Mouse (Mus musculus) natural killer cell, adult 2 months (primary cell): ENCODE results near the gene Vmn1r230.

Experiments
- DNase-seq, 2 experiments: peaks; one replicate each; pipeline ENCODE4 v3.0.0; 2022; ENCODE audit warnings: low spot score in 2 of 2

The Vmn1r230 gene

DNA sequence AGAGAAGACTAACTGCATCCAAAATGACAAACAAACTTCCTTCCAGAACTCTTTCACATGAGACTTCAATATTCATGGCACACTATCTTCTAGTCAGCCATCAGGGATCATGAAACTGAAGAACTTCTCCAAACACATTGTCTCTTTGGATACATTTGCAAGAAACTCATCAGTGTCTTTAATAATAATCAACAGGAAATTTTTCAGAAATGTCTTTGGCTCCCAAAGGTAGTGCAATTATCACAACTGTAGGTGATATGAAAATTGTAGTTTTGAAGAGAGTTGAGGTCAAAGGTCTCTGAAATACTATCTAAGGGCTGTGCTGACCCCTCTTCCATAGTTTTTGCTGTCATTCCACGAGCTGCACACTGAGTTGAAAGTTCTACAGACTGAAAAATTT is at the start of gene Vmn1r230:
TSS of gene Vmn1r230 (plus strand) at position 301 of the 400 bp plus-strand sequence.
- no peak for DNase-seq

DNA sequence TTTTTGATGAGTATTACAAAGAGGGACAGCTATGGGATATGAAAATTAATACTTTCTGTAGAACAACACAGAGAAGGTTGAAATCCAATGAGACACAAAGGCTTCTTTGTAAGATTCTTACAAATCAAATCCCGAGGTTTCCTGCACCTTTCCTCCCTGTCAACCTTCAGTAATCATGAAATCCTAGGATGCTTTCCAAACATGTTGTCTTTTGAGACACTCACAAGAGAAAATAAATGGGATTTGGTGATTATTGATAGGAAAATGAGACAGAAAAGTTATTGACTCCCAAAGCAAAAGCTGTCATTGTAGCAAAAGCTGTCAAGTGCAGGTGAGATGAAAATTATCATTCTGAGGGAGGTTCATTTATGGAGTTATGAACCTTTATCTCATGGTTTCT is 29.0 kb upstream of the Vmn1r230 start, which contains the start of gene Vmn1r229:
TSS of gene Vmn1r229 (plus strand) at position 301 of the 400 bp plus-strand sequence.
- no peak for DNase-seq
